Mouse (Mus musculus) limb, embryonic 13.5 days (tissue): Measurements from ENCODE around the gene Cabp5. TPM values are rescaled to one million over a fixed set of nuclear protein-coding genes. Genes with fewer than 3 reads are reported as not detected.
"Not testable (repeated sequence)": the region's sequence is repeated elsewhere in the genome, so short reads cannot be mapped to it uniquely, and the experiment has no call there.

Experiments used
- ATAC-seq: fragments of 200-750 bp; cut with Nextera tagmentation; 2 replicates; pipeline ENCODE4 v1.8.0; 2017; ENCODE audit warnings: low read depth, moderate number of reproducible peaks, moderate TSS enrichment; ENCODE audit not compliant: low FRiP score
- H3K27ac ChIP-seq: fragments of 300-500 bp; sonication (generic); 2 replicates; pipeline ENCODE4 v1.5.1; 2015; ENCODE audit warnings: inconsistent platforms, mild to moderate bottlenecking, moderate library complexity
- H3K27me3 ChIP-seq: fragments of 300-500 bp; sonication (generic); 2 replicates; pipeline ENCODE4 v1.6.1; 2015; ENCODE audit warnings: mild to moderate bottlenecking, inconsistent platforms
- H3K36me3 ChIP-seq: fragments of 300-500 bp; sonication (generic); 2 replicates; pipeline ENCODE4 v1.6.1; 2015; ENCODE audit warnings: inconsistent platforms, mild to moderate bottlenecking, moderate library complexity
- H3K4me1 ChIP-seq: fragments of 300-500 bp; sonication (generic); 2 replicates; pipeline ENCODE4 v1.6.1; 2015; ENCODE audit warnings: inconsistent platforms
- H3K4me2 ChIP-seq: fragments of 300-500 bp; sonication (generic); replicated peaks from 2 replicates; pipeline ENCODE4 v1.6.1; 2015; ENCODE audit warnings: inconsistent platforms, mild to moderate bottlenecking, moderate library complexity
- H3K4me3 ChIP-seq: fragments of 300-500 bp; sonication (generic); 2 replicates; pipeline ENCODE4 v1.5.1; 2015; ENCODE audit warnings: moderate library complexity, mild to moderate bottlenecking, inconsistent platforms
- H3K9ac ChIP-seq: fragments of 300-500 bp; sonication (generic); 2 replicates; pipeline ENCODE4 v1.6.1; 2015; ENCODE audit warnings: mild to moderate bottlenecking, inconsistent platforms
- H3K9me3 ChIP-seq: fragments of 300-500 bp; sonication (generic); 2 replicates; pipeline ENCODE4 v1.6.1; 2016; ENCODE audit warnings: inconsistent platforms
- WGBS: fragments of 180-500 bp; shearing (Covaris S2); methylation state at CpG from one replicate; pipeline ENCODE4 v1.1.7; 2015; 5-methylcytosine and 5-hydroxymethylcytosine counted together
- polyA plus RNA-seq: library from polyadenylated mRNA; unstranded; fragments of >200 nt; fragmentation: Nextera tagmentation; extraction: Ambion mirVana; gene quantifications from 2 replicates; pipeline ENCODE4 v1.2.1, GENCODE M21; 2015

Cabp5 gene
- not detected in 2 replicates for polyA plus RNA-seq

DNA sequence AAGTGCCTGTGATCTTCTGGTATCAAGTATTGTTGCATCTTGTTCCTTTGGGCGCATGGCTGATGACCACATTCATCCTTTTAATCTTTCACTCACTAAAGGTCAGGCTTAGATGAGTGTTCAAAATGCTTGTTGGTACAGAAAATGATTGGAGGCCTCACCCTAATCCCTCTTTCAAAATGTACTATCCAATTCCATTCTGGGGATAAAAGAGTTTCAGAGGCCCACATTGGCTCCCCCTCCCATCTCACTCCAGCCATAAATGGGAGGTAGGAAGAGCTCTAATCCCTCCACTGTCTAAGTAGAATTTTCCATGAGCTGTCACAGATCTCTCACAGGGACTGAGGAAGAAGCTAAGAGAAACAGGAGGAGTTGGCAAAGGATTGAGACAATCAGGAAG is at the start of gene Cabp5:
TSS of gene Cabp5 (plus strand) at position 301 of the 400 bp plus-strand sequence.
- Histone ChIP-seq H3K9me3 (no peaks in the 10 kb centered on the region), H3K27ac (no peak within 1 kb of the TSS), H3K4me2 (no peak within 1 kb of the TSS), H3K4me1 (no peaks in the 10 kb centered on the region), H3K4me3 (no peak within 1 kb of the TSS), H3K36me3 (no peaks in the 10 kb centered on the region), H3K27me3 (no peaks in the 10 kb centered on the region), H3K9ac (no peak within 1 kb of the TSS)
- no peak for ATAC-seq
- 76% methylated on average over 1 of the region's 1 CpGs for WGBS

DNA sequence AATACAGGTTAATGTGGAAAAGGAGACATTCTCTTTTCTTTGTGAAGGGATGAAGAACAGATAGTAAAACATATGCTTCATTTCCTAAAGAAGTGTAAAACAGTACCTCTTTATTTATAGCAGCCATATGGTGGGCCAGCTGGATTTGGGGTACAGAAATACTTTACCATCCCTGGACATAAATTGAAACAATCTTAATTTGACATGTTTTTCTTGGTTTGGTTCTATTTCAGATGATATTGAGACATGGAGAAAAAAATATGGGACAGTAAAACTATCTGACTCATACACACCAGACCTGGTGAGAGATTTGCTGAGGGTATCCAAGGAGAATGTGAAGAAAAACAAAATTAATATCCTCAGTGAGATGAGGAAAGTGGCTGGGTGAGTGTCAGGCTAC is 42.0 kb upstream of the Cabp5 start:
- no peak for ATAC-seq
- Histone ChIP-seq H3K4me2 (no peak overlapping the region), H3K27ac (no peak overlapping the region), H3K27me3 (no peaks in the 10 kb centered on the region), H3K36me3 (peaks cover 47% of the 10 kb centered on the region), H3K4me3 (no peak overlapping the region), H3K4me1 (no peaks in the 10 kb centered on the region), H3K9ac (no peak overlapping the region), H3K9me3 (peaks cover 4% of the 10 kb centered on the region; the same call in 1 of the 2 replicates)

DNA sequence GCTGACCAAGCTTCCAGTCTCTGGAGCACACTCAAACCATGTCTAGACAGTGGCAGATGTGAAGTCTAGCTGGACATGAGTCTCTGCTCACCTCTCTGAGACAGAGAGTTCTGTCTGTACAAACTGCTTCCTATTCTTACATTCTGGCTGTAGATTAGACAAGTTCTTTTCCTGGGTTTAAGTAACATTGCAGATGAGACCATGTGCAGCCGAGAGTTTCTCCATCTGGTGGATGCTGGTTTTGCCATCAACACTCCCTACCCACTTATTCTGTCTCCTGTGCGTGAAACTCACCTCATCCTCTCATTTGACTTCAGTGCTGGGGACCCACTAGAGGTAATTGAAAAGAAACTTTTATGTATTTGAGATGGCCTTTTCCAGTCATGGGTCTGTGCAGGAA is 17.3 kb upstream of the Cabp5 start:
- 78% methylated on average over 2 of the region's 2 CpGs for WGBS
- no peaks in the 10 kb centered on the region for H3K36me3 ChIP-seq
- no peak overlapping the region for H3K4me3 ChIP-seq
- no peak overlapping the region for H3K4me2 ChIP-seq
- no peak overlapping the region for H3K27ac ChIP-seq
- no peaks in the 10 kb centered on the region for H3K9me3 ChIP-seq
- no peaks in the 10 kb centered on the region for H3K4me1 ChIP-seq
- H3K27me3 ChIP-seq, result no peaks in the 10 kb centered on the region
- no peak overlapping the region for H3K9ac ChIP-seq
- no peak for ATAC-seq

DNA sequence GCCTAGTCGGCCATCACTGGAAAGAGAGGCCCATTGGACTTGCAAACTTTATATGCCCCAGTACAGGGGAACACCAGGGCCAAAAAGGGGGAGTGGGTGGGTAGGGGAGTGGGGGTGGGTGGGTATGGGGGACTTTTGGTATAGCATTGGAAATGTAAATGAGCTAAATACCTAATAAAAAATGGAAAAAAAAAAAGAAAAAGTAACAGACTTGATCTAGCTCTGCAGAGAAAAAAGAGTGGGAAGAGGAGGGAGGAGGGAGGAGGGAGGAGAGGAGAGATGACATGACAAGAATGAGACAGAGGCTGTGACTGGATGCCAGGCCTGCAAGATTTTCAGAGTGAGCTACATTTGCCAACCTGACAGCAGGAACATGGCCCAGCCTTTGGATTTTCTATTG is 52.6 kb downstream of the Cabp5 start, which contains the start of gene Bsph1:
TSS of gene Bsph1 (plus strand) at position 301 of the 400 bp plus-strand sequence.
- not testable (repeated sequence) for ATAC-seq, H3K4me3 ChIP-seq, H3K36me3 ChIP-seq, H3K27ac ChIP-seq, H3K9ac ChIP-seq, H3K4me1 ChIP-seq, H3K27me3 ChIP-seq, H3K4me2 ChIP-seq
- H3K9me3 ChIP-seq, result peaks cover 11% of the 10 kb centered on the region
- 86% methylated on average over 1 of the region's 1 CpGs for WGBS

Other genes with a start within 250 kb of the Cabp5 start
- gene Vmn1r88, start 238.6 kb upstream of the Cabp5 start, polyA plus RNA-seq, result not detected in 2 replicates
- gene Vmn1r89, start 185.1 kb upstream of the Cabp5 start, polyA plus RNA-seq, result not detected in 2 replicates
- gene Lig1, start 120.8 kb upstream of the Cabp5 start, polyA plus RNA-seq, result 116 and 123 TPM in 2 replicates
- gene Zswim9, start 119.4 kb upstream of the Cabp5 start, polyA plus RNA-seq, result 11.8 and 16.0 TPM in 2 replicates
- 1.1 TPM in 2 replicates for gene Pla2g4c, start 73.5 kb upstream of the Cabp5 start, polyA plus RNA-seq
- gene Bsph1, start 52.7 kb downstream of the Cabp5 start, polyA plus RNA-seq, result not detected in 2 replicates
- gene Bsph2, start 172.9 kb downstream of the Cabp5 start, polyA plus RNA-seq, result not detected in 2 replicates
- not detected in 2 replicates for gene Sult2a5, start 225.8 kb downstream of the Cabp5 start, polyA plus RNA-seq